Mouse (Mus musculus) G1E (cell line): ENCODE results near the gene Acox1.

ENCODE experiments used
- CTCF ChIP-seq: IDR thresholded peaks from 2 replicates; pipeline ENCODE4 v1.5.1; 2012; ENCODE audit warnings: low read depth, low read length, inconsistent platforms, mixed read lengths
- GATA1 ChIP-seq: IDR thresholded peaks from 2 replicates; pipeline ENCODE4 v1.6.1; 2012; ENCODE audit warnings: borderline replicate concordance, low read length, inconsistent platforms, mixed read lengths
- POLR2AphosphoS5 ChIP-seq: IDR thresholded peaks from 2 replicates; pipeline ENCODE4 v1.6.1; 2012; ENCODE audit warnings: low read depth, low read length, inconsistent platforms; ENCODE audit not compliant: insufficient replicate concordance
- TAL1 ChIP-seq: conservative IDR thresholded peaks from 2 replicates; pipeline ENCODE4 v1.6.1; 2012; ENCODE audit warnings: low read depth, low read length, inconsistent platforms, mixed read lengths

- TF ChIP-seq CTCF (no peak), TAL1 (no peak), GATA1 (no peak), POLR2AphosphoS5 (no peak)
Measured at GRCm38 (mm10) chr11:116201151-116201550, 2.3 kb upstream of the Acox1 start.
